Mouse (Mus musculus) MEL (cell line): ENCODE measurements around the gene Olfr286. TPM values are rescaled to one million over a fixed set of nuclear protein-coding genes. Genes with fewer than 3 reads are reported as not detected.

ENCODE experiments used
- DNase-seq: peaks from one replicate; pipeline ENCODE4 v3.0.0; 2011; ENCODE audit warnings: low read depth, low spot score
- H3K27ac ChIP-seq: 2 replicates; pipeline ENCODE4 v1.5.1; 2012; ENCODE audit warnings: low read depth, mild to moderate bottlenecking, control low read depth, low read length, moderate library complexity; ENCODE audit not compliant: control insufficient read depth
- H3K27me3 ChIP-seq, 2 experiments: fragments of 150-350 bp in 1 of 2; sonication (generic) in 1 of 2; 2 replicates each; pipeline ENCODE4 v1.6.1; 2012; ENCODE audit warnings: low read length in 2 of 2, mild to moderate bottlenecking in 2 of 2, improper control_type of control experiment in 1 of 2, moderate library complexity in 1 of 2; ENCODE audit not compliant: insufficient read depth in 2 of 2, control insufficient read depth in 1 of 2
- H3K36me3 ChIP-seq, 2 experiments: 2 replicates each; pipeline ENCODE4 v1.6.1; 2012 to 2014; ENCODE audit warnings: low read length in 2 of 2, improper control_type of control experiment in 1 of 2, inconsistent platforms in 1 of 2, mild to moderate bottlenecking in 1 of 2; ENCODE audit not compliant: insufficient read depth in 2 of 2, control insufficient read depth in 1 of 2
- H3K4me1 ChIP-seq, 2 experiments: fragments of 150-350 bp in 1 of 2; sonication (generic) in 1 of 2; 2 replicates each; pipeline ENCODE4 v1.6.1; 2012; ENCODE audit warnings: low read length in 2 of 2, improper control_type of control experiment in 1 of 2, mild to moderate bottlenecking in 1 of 2; ENCODE audit not compliant: insufficient read depth in 2 of 2, control insufficient read depth in 1 of 2
- H3K4me3 ChIP-seq, 2 experiments: fragments of 150-350 bp in 1 of 2; sonication (generic) in 1 of 2; 2 replicates each; pipeline ENCODE4 v1.5.1; 2012; ENCODE audit warnings: low read depth in 2 of 2, low read length in 2 of 2, mild to moderate bottlenecking in 2 of 2, moderate library complexity in 2 of 2, control low read depth in 1 of 2, improper control_type of control experiment in 1 of 2; ENCODE audit not compliant: control insufficient read depth in 1 of 2, insufficient read depth in 1 of 2
- H3K79me2 ChIP-seq: 2 replicates; pipeline ENCODE4 v1.6.1; 2012; ENCODE audit warnings: mild to moderate bottlenecking, low read length, moderate library complexity; ENCODE audit not compliant: control insufficient read depth, poor library complexity, insufficient read depth
- H3K9ac ChIP-seq: 2 replicates; pipeline ENCODE4 v1.6.1; 2012; ENCODE audit warnings: low read depth, mild to moderate bottlenecking, control low read depth, low read length, moderate library complexity; ENCODE audit not compliant: control insufficient read depth, poor library complexity, severe bottlenecking
- H3K9me3 ChIP-seq: fragments of 150-350 bp; sonication (generic); replicated peaks from 2 replicates; pipeline ENCODE4 v1.6.1; 2012; ENCODE audit warnings: mild to moderate bottlenecking, low read length, improper control_type of control experiment, moderate library complexity; ENCODE audit not compliant: insufficient read depth
- BHLHE40 ChIP-seq: IDR thresholded peaks from 2 replicates; pipeline ENCODE4 v1.6.1; 2012; ENCODE audit warnings: low read depth, mild to moderate bottlenecking, inconsistent platforms, low read length, improper control_type of control experiment, borderline replicate concordance
- CHD1 ChIP-seq: IDR thresholded peaks from 2 replicates; pipeline ENCODE4 v1.6.1; 2012; ENCODE audit warnings: low read depth, mild to moderate bottlenecking, inconsistent platforms, low read length, improper control_type of control experiment
- CHD2 ChIP-seq: IDR thresholded peaks from 2 replicates; pipeline ENCODE4 v1.6.1; 2011; ENCODE audit warnings: low read length, improper control_type of control experiment
- CTCF ChIP-seq, 3 experiments: IDR thresholded peaks in 2 of 3; conservative IDR thresholded peaks in 1 of 3; 2 replicates each; pipeline ENCODE4 v1.5.1; 2011 to 2012; ENCODE audit warnings: low read length in 3 of 3, low read depth in 2 of 3, mild to moderate bottlenecking in 2 of 3, improper control_type of control experiment in 1 of 3, inconsistent platforms in 1 of 3, mixed read lengths in 1 of 3, moderate library complexity in 1 of 3; ENCODE audit not compliant: control insufficient read depth in 1 of 3, insufficient read depth in 1 of 3, poor library complexity in 1 of 3, severe bottlenecking in 1 of 3
- E2F4 ChIP-seq: IDR thresholded peaks from 2 replicates; pipeline ENCODE4 v1.6.1; 2011; ENCODE audit warnings: low read depth, low read length, improper control_type of control experiment, borderline replicate concordance
- ELF1 ChIP-seq: IDR thresholded peaks from 2 replicates; pipeline ENCODE4 v1.6.1; 2014; ENCODE audit warnings: low read depth, mild to moderate bottlenecking, inconsistent platforms, low read length, improper control_type of control experiment, moderate library complexity
- ETS1 ChIP-seq: IDR thresholded peaks from 2 replicates; pipeline ENCODE4 v1.6.1; 2012; ENCODE audit warnings: low read depth, mild to moderate bottlenecking, inconsistent platforms, low read length, improper control_type of control experiment, moderate library complexity
- GABPA ChIP-seq: IDR thresholded peaks from 2 replicates; pipeline ENCODE4 v1.6.1; 2012; ENCODE audit warnings: low read depth, mild to moderate bottlenecking, inconsistent platforms, low read length, improper control_type of control experiment, moderate library complexity
- GATA1 ChIP-seq: IDR thresholded peaks from 2 replicates; pipeline ENCODE4 v1.6.1; 2011; ENCODE audit warnings: low read depth, low read length, improper control_type of control experiment
- HCFC1 ChIP-seq: IDR thresholded peaks from 2 replicates; pipeline ENCODE4 v1.6.1; 2012; ENCODE audit warnings: low read depth, mild to moderate bottlenecking, inconsistent platforms, low read length, improper control_type of control experiment, moderate library complexity
- KAT2A ChIP-seq: conservative IDR thresholded peaks from 2 replicates; pipeline ENCODE4 v1.6.1; 2012; ENCODE audit warnings: low read depth, low read length, improper control_type of control experiment, inconsistent platforms
- MAX ChIP-seq: IDR thresholded peaks from 2 replicates; pipeline ENCODE4 v1.6.1; 2011; ENCODE audit warnings: low read length, improper control_type of control experiment
- MEF2A ChIP-seq: IDR thresholded peaks from 2 replicates; pipeline ENCODE4 v1.6.1; 2014; ENCODE audit warnings: low read depth, mild to moderate bottlenecking, inconsistent platforms, low read length, improper control_type of control experiment; ENCODE audit not compliant: poor library complexity, insufficient replicate concordance, severe bottlenecking; ENCODE audit errors: extremely low read depth
- MYC ChIP-seq: IDR thresholded peaks from 2 replicates; pipeline ENCODE4 v1.6.1; 2011; ENCODE audit warnings: low read depth, mild to moderate bottlenecking, low read length, improper control_type of control experiment, moderate library complexity
- NELFE ChIP-seq: IDR thresholded peaks from 2 replicates; pipeline ENCODE4 v1.6.1; 2011; ENCODE audit warnings: low read depth, low read length, improper control_type of control experiment
- NRF1 ChIP-seq: IDR thresholded peaks from 2 replicates; pipeline ENCODE4 v1.6.1; 2014; ENCODE audit warnings: low read depth, mild to moderate bottlenecking, inconsistent platforms, low read length, improper control_type of control experiment, moderate library complexity; ENCODE audit not compliant: poor library complexity, insufficient read depth, severe bottlenecking
- POLR2AphosphoS5 ChIP-seq: IDR thresholded peaks from 2 replicates; pipeline ENCODE4 v1.6.1; 2012; ENCODE audit warnings: low read depth, borderline replicate concordance, mild to moderate bottlenecking, inconsistent platforms, low read length, moderate library complexity, mixed read lengths
- RAD21 ChIP-seq: IDR thresholded peaks from 2 replicates; pipeline ENCODE4 v1.6.1; 2011; ENCODE audit warnings: mild to moderate bottlenecking, low read depth, low read length, improper control_type of control experiment
- SMC3 ChIP-seq: IDR thresholded peaks from 2 replicates; pipeline ENCODE4 v1.6.1; 2011; ENCODE audit warnings: low read depth, low read length, improper control_type of control experiment
- USF1 ChIP-seq: IDR thresholded peaks from 2 replicates; pipeline ENCODE4 v1.6.1; 2014; ENCODE audit warnings: low read depth, mild to moderate bottlenecking, inconsistent platforms, low read length, improper control_type of control experiment, moderate library complexity
- ZC3H11A ChIP-seq: IDR thresholded peaks from 2 replicates; pipeline ENCODE4 v1.6.1; 2012; ENCODE audit warnings: low read depth, mild to moderate bottlenecking, inconsistent platforms, low read length, improper control_type of control experiment
- ZKSCAN1 ChIP-seq: IDR thresholded peaks from 2 replicates; pipeline ENCODE4 v1.6.1; 2012; ENCODE audit warnings: low read depth, mild to moderate bottlenecking, inconsistent platforms, low read length, improper control_type of control experiment, moderate library complexity
- ZMIZ1 ChIP-seq: IDR thresholded peaks from 2 replicates; pipeline ENCODE4 v1.6.1; 2012; ENCODE audit warnings: low read depth, mild to moderate bottlenecking, inconsistent platforms, low read length, improper control_type of control experiment, moderate library complexity
- ZNF384 ChIP-seq: IDR thresholded peaks from 2 replicates; pipeline ENCODE4 v1.6.1; 2012; ENCODE audit warnings: low read depth, mild to moderate bottlenecking, inconsistent platforms, low read length, improper control_type of control experiment
- polyA plus RNA-seq, 2 experiments: library from polyadenylated mRNA; stranded (reverse) in 1 of 2; unstranded in 1 of 2; fragments of >175 nt in 1 of 2; fragments of >200 nt in 1 of 2; gene quantifications; 2 replicates each; pipeline versions ENCODE4 v1.2.1 to v1.2.4; 2012; ENCODE audit warnings: low replicate concordance in 2 of 2, low read depth in 1 of 2; ENCODE audit not compliant: insufficient read length in 2 of 2, insufficient read depth in 1 of 2, missing spikeins in 1 of 2
- total RNA-seq: library from RNA; depleted of rRNA; stranded (reverse); fragments of 300-350 nt; gene quantifications from 2 replicates; pipeline ENCODE4 v1.2.3, GENCODE M21; 2012

Gene Olfr286
- total and polyA plus RNA-seq, 3 experiments, result 0.04 TPM; not detected in 2

- Histone ChIP-seq H3K79me2 (no peaks in the 10 kb centered on the region), H3K9me3 (no peaks in the 10 kb centered on the region), H3K27ac (no peak overlapping the region), H3K9ac (no peak overlapping the region), H3K36me3 (no peaks in the 10 kb centered on the region), H3K27me3 (peaks cover 16 to 18% of the 10 kb centered on the region in 2 experiments), H3K4me3 (no peak overlapping the region), H3K4me1 (no peaks in the 10 kb centered on the region)
- DNase-seq, result no peak
- TF ChIP-seq CHD2, result no peak
- no peak for TF ChIP-seq NRF1
- no peak for TF ChIP-seq ZMIZ1
- peak; percentile 56; the same call in 1 of the 2 replicates for TF ChIP-seq ZNF384
- TF ChIP-seq BHLHE40, result no peak
Measured at GRCm38 (mm10) chr15:98222377-98222776, 11.9 kb downstream of the Olfr286 start.

GRCm38 (mm10) chr15:98220877-98221276, 13.4 kb downstream of the Olfr286 start, which contains the start of the genes Gm44579 and Olfr287:
Gene Gm44579 (minus strand): TSS chr15:98220977.
Gene Olfr287 (minus strand): TSS chr15:98221056.
- peaks cover 16 to 18% of the 10 kb centered on the region in 2 experiments for H3K27me3 ChIP-seq
- TF ChIP-seq KAT2A (no peak), MAX (no peak), POLR2AphosphoS5 (no peak), CHD2 (no peak), NELFE (no peak), ZMIZ1 (no peak)
- TF ChIP-seq, all 39 proteins: peak for 0
- Histone ChIP-seq H3K36me3 (no peaks in the 10 kb centered on the region), H3K27ac (no peak within 1 kb of the TSS), H3K9me3 (no peaks in the 10 kb centered on the region), H3K4me1 (no peaks in the 10 kb centered on the region), H3K9ac (no peak within 1 kb of the TSS), H3K79me2 (no peaks in the 10 kb centered on the region), H3K4me3 (no peak within 1 kb of the TSS)
- DNase-seq, result no peak

- Histone ChIP-seq H3K4me1 (peaks cover 0 to 11% of the 10 kb centered on the region in 2 experiments; a peak in 2 of 4 replicates), H3K9me3 (no peaks in the 10 kb centered on the region), H3K4me3 (no peak overlapping the region), H3K36me3 (no peaks in the 10 kb centered on the region; a peak in 1 of 4 replicates), H3K27ac (no peak overlapping the region), H3K9ac (no peak overlapping the region), H3K79me2 (no peaks in the 10 kb centered on the region), H3K27me3 (peaks cover 7 to 10% of the 10 kb centered on the region in 2 experiments)
- peak; percentile 16 for DNase-seq
- TF ChIP-seq ZKSCAN1 (no peak), ZMIZ1 (no peak), ZC3H11A (no peak), HCFC1 (no peak), E2F4 (no peak), CHD2 (no peak), MEF2A (no peak), GATA1 (no peak), SMC3 (no peak), MYC (no peak), ETS1 (no peak), CHD1 (no peak), POLR2AphosphoS5 (no peak), USF1 (no peak), GABPA (no peak), RAD21 (no peak), CTCF (IDR thresholded peaks at IDR 0.05 in 2 of 3, conservative IDR thresholded peaks at IDR 0.05 in 1 of 3; ENCODE audit: control insufficient read depth in 1 of 3, insufficient read depth in 1 of 3, low read depth in 2 of 3, low read length in 3 of 3, poor library complexity in 1 of 3, severe bottlenecking in 1 of 3) (no peak), ELF1 (no peak)
Measured at GRCm38 (mm10) chr15:98214130-98214529, 20.1 kb downstream of the Olfr286 start.
